In genomic region chr16:21676791-21677190, GRCm38 (mm10) we compare ENCODE assay signal across 9 mouse cellular contexts.
"Had no signal": no experiment of that assay in that cellular context is flagged by ENCODE, and none has a peak within 500 bp of the region (broad histone marks: within the 10 kb centered on the region; RNA-seq: fewer than 3 reads in every experiment).

No protein-coding gene starts in this region.

- DNase-seq: lung, adult 18-20 months; lung, embryonic 14.5 days; lung, postnatal 10 days; lung, postnatal 4 days; right cerebral cortex, postnatal 14 days; thymus, adult 2 months; thymus, postnatal 25 days; thymus, postnatal 4 days had no signal

- ATAC-seq: midbrain, embryonic 15.5 days had no signal
